Mouse (Mus musculus): ENCODE results near the gene Caln1. TPM values are rescaled to one million over a fixed set of nuclear protein-coding genes. Genes with fewer than 3 reads are reported as not detected.

Caln1 gene
- total RNA-seq, 2 experiments from 2014 or later = 0.16 TPM; not detected in 1

DNA sequence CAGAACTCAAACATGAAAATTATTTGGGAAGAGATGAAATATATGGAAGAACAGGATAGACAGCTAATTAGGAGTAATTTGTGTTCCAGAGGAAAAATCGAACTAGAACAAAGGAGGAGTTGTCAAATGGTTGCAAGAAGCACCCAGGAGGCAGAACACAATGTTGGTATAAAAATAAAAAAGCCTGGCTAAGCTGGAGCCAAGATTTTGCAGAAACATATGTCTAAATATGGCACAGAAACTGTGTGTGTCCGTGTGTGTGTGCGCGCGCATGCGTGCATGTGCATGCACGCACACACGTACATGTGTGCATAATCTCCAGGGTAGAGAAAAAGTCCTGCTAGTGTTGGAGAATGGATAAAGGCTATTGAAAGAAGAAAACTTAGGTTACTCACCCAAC lies 443.3 kb downstream of the Caln1 start:
- DNase-seq = no peak

DNA sequence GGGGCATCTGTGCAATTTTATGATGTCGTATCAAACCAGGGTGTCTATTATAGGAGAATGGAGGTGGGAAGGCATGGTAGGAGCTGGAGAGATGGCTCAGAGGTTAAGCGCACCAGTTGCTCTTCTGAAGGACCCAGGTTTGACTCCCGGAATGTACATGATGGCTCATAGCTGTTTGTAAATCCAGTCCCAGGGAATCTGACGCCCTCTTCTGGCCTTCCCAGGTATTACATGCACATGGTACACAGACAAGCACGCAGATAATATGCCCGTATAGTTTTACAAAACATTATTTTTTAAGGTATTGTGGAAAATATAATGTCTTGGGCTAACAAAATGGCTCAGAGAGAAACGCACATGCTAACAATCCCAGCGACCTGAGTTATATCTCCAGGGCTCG lies 443.8 kb downstream of the Caln1 start:
- DNase-seq = no peak

DNA sequence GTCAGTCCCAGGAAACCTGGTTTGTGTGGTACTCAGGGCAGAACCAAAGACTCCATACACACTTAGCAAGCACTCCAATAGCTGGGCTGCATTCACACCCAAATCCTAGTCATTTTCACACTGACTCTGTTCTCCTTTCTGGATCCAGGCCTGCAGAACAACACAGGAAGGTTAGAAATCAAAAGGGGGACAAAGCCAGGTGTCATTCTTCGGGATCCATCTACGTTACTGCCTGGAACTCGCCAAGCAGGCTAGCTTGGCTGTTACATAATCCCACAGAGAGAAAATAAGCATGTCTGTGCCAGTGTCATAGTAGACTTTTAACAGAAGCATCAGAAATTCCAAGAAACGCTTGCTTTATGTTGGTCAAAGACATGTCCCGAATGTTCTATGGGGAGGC lies 446.1 kb downstream of the Caln1 start:
- DNase-seq = no peak

DNA sequence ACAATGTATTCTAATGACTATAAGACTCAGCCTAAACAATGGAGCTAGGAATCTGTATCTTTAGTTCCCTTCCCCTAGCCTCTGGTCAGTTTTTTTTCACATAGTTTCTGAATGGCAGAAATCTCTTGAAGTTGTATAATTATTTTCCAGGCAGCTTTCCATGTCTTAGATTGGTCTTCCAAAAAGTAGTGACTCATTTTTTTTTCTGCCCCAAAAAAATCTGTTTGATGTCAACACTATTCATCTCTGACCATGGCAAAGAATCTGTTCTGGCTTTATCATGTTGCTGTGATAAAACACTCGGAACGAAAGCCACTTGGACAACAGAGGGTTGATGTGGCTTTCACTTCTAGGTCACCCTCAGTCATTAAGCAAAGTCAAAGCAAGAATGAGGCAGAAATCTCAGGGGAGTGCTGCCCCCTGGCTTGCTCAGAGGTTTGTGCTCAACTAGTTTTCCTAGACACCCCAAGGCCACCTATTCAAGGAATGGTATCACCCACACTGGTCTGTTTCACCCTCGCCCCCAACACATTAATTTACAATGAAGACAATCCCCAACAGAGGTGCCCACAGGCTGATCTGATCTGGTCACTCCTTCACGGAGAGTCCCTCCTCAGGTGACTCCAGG lies 450.9 kb downstream of the Caln1 start:
- no peak for DNase-seq

DNA sequence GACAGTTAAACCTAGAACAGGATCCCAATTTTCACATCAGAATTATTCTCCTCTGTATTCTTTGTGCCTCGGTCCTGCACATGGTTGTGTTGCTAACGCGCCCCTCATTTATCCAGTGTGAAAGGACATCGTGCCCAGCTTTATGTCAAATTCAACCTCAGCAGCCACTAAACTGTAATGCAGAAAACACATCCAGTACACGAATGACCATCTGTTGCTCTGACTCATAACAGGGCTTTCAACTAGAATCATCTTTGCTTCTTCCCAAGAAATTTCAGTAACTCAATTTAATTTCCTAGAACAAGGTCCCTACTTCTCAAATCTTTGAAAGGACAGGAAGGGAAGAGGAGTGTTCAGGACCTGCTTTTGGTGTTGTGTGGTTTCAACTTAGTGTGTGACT lies 451.4 kb downstream of the Caln1 start:
- no peak for DNase-seq

DNA sequence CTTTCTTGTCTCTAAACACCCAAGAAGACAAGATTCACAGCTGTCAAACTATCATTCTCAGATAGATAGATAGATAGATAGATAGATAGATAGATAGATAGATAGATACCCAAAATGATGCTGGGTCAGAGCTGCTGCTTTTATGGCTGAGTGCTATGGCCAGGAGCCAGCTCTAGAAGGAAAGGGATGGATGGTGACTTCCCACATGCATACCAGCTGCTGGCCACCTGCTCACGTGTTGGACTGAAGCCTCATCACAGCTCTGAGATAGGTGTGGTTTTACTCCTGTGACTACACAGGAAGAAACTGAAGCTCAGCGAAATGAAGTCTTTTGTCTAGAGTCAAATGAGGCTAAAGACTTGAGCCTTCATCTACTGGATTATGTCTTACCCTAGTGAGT lies 456.5 kb downstream of the Caln1 start:
- DNase-seq = no peak

DNA sequence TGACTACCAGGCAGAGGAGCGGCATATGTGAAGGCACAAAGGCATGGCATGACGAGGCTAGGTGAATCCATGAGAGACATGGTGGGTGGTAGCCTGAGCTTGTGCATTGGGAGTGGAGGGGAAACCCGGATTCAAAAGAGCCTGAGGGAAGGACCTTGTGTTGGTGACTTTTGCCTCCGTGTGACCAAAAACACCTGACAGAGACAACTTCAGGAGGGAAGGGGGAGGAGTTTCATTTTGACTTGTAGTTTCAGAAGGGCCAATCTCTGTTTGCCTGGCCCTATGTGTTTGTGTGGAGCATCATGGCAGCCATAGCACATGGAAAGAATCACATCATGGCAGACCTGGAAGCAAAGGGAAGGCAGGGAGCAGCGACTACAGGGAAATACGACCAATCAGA lies 479.3 kb downstream of the Caln1 start:
- DNase-seq = no peak

DNA sequence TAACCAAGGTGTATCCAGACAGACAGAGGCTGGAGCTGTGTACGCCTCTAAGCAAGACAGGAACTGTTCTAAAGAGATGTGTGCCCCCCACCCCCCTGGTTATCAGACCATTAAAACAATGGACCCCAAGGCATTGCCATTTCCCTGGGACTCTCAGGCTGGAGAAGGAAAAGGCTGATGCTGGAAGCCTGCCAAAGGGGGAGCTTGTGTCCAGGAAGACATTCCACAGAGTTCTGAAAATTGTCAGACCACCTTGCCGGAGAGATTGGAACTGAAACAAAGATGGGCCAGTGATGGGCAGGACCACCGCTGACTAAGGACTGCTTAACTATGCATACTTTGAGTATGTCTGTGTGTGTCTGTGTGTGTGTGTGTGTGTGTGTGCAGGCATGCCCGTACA lies 480.4 kb downstream of the Caln1 start:
- DNase-seq = no peak

DNA sequence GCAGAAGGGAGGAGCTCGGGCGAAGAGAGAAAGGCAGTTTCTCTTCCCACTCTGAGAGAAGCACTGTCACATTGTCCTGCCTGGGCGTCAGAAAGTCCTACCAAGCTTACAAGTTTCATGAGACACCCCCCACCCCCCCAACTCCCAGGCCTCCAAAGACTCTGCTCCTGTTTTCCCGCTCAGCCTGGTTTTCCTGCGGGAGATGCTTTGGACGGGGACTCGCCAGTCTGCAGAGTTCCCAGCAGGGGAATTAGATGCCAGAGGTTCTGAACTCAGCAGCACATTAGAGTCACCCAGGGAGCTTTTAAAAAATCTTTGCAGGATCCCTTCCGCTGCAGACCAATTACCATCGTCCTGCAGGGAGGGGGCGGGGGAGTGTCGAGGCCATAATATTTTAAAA lies 482.9 kb downstream of the Caln1 start:
- no peak for DNase-seq

DNA sequence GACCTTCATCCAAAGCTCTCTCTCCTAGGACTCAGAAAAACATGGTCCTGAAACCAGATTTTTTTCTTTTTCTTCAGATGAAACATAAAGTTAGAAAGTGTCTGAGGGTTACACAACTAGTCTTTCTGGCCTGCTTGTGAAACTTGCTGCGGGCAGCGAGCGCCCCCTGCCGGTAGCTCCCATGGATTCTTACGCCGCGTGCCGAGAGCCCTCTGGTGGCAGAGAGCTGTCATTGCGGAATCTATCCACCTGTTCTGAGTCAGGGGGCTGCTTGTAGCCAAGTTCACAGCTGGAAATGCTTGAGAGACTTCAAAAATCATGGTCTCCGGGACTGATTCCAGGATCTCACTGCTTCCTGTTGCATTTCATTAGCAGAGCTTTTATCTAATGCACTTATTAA lies 484.1 kb downstream of the Caln1 start:
- DNase-seq = peak; percentile 63

DNA sequence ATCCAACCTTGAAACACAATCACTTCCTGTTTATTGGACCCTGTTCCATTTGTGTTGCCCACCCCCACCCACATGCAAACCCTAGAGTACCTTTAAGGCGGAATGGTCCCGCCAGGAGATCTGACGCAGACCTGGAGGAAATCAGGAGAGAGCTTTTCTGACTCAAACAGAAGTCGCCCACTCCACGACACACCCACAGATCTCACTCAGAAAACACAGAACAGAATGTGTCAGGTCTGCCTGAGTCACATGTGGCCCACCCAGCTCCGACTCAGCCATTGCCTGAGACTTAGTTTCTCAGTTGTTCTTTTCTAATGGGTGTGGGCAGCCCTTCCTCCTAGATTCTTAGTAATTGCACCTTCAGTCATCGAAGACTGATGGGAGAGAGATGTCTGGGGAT lies 485.2 kb downstream of the Caln1 start:
- no peak for DNase-seq

DNA sequence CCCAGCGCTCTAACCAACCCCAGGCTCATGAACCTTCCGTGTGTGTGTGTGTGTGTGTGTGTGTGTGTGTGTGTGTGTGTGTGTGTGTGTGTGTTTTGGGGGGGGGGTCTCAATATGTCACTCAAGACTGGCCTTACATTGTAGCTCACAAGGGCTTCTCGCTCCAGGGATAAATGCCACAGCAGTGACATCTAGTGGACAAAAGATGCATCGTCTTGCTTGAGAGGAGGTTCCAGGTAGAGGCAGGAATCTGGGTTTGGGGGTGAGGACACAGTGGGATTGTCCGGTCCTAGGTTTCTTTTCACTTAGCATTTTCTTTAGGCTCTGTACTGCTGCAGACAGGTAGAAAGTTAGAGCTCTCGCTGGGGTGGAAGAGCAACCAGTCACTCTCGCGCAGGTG lies 488.9 kb downstream of the Caln1 start:
- no peak for DNase-seq

DNA sequence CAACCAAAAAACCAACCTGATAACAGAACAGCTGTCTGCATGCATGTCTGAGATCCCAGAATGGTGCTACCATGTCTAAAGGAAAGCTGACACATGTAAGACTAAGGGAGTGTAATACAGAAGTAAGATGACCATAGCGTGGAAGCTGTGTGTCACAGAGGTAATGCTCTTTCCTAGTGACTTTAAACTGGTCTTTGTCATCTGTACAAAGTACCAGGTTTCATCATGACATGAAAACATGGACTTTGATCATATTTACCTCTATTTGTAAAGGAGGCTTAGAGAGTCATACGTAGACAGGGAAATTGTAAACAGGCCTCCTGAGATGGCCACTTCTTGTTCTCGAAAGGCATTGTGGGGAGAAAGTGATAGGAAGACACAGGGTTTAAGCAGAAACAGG lies 489.5 kb downstream of the Caln1 start:
- DNase-seq = no peak

DNA sequence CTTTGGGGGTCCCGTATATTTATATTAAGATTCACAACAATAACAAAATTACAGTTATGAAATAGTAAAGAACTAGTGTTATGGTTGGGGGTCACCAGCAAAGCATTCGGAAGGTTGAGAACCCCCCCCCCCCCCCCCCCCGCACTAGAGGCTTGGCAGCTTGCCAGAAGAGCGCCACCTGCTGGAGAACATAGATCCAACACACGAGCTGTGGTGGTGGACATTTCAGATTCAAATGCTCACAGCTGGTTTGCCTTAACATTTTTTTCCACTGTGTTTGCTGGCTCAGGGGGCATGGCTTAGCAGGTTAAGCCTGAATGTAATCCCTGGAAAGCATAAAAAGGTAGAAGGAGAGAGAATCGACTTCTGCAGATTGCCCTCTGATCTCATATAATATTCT lies 490.5 kb downstream of the Caln1 start:
- DNase-seq = no peak

DNA sequence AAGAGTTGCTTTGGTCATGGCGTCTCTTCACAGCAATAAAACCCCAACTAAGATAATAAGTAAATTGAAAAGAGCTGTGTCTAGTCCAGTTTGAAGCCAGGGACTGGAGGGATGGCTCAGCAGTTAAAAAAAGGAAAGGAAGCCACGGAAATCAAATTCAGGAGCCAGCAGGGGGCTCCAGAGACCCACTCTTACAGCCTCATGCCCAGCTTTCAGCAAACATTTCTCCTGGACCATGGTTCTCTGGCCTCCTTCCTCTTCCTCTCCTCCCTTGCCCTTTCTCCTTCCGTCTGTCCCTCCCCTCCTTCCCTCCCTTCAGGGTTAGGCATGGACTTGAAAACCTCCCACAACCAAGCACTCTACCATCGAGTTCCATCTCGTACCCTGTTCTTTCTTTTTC lies 493.0 kb downstream of the Caln1 start:
- DNase-seq = no peak

DNA sequence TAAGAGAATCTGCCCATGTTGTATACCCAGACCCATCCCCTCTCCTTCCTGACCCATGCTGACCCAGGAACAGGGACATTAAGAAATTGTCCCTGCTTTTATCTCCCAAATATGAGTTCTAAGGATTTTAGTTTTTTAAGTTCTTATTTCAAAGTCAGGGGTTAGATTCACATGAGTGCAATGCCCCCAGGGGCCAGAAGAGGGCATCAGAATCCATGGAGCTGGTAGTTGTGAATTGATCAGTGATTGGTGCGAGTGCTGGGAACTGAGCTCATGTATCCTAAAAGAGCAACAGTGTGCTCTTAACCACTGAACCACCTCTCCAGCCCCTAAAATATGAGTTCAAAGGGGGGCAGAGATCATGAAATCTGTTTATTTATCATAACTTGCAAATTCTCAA lies 500.6 kb downstream of the Caln1 start:
- DNase-seq = no peak

DNA sequence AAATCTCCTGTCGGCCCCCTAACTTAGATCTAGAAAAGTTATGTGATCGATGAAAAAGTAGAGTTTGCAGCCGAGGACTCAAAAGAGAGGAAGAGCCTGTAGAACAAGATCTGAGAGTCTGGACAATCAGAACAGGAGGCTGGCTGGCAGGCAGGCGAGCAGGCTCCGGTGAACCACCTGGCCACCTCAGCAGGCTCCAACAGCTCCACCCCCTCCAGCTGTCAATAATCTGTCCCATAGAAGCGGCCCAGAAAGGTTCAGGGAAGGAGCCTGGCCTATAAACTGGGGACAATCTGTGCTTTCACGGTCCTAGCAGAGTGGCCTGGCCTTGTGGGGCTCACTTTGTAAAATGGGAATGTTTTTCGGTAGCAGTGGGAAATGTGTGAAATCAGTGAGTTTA lies 501.8 kb downstream of the Caln1 start:
- DNase-seq = no peak

DNA sequence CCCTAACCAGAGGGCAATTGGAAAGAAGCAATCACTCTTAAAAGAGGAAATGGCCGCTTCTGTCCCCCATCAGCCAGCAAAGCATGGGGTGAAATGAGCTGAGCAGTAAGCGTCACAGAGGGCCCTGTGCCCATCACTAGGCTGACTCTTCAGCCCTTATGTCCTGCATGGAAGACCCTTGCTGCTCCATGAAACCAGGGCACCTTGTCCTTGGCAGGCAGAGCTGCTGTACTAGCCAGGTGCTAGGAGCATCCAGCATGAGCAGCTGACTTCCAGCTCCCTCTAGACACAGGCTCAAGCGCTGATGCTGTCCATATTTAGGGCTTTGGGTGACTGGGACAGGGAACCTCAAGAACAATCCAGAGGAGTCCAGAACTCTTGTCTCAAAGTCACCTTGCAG lies 506.1 kb downstream of the Caln1 start:
- DNase-seq = no peak

DNA sequence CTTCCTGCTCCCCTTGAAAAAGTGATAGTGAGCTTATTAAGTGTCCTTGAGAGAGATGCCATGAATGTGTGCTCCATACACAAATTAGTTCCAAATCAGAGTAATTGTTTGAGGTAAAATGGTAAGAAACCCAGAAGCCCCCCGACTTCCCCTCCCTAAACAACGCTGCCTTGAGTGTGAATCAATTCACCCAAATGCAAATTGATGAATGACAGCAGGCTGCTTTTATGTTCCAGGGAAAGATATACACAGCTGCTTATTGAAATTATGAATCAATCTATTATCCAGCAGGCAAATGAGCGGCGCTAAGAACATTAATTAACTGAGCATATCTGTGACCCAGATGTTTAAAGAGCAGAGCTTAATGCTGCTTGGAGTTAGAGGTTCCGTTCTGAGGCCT lies 511.1 kb downstream of the Caln1 start:
- DNase-seq = no peak

DNA sequence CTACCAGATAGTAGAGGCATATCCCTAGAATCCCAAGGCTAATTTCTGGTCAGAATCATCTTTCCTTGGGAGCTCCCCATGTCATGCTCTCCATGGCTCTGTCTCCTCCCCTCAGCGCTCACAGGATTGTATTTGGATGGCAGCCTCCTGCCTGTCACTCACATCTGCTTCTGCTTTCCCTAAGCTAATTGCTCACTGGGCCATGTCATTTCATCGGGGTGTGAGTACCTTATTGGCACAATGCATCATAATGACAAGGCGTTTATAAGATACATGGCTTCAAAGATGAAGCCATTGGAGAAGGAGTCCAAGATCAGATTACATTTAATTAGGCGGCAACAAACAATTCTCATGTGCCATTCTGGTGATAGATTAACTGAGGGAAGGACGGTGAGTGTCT lies 522.5 kb downstream of the Caln1 start:
- DNase-seq = no peak

DNA sequence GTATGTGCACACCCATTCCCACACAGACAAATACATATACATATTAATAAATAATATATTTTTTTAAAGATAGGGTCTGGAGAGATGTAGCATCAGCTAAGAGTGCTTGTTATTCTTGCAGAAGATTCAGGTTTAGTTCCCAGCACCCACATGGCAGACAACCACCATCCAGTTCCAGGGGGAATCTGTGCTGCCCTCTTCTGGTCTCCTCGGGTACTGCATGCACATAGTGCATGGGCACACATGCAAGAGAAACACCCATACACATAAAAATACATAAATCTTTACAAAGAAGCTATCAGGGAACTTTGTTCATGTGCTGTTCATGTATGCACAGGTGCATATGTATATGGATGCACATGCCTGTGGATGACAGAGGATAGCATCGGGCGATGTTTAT lies 526.7 kb downstream of the Caln1 start:
- DNase-seq = no peak

All from gastrocnemius, postnatal 25 days (tissue).